Mouse (Mus musculus): Measurements from ENCODE around the gene Cep72. TPM values are rescaled to one million over a fixed set of nuclear protein-coding genes. Genes with fewer than 3 reads are reported as not detected.

The Cep72 gene
- polyA plus RNA-seq, 1 experiment, result not detected

- TF ChIP-seq POLR2A (IDR thresholded peaks at IDR 0.05; ENCODE audit: insufficient read depth, low read depth, low read length) (no peak), CTCF (IDR thresholded peaks at IDR 0.05; ENCODE audit: insufficient read depth, low read depth, low read length) (no peak)
- Histone ChIP-seq H3K27ac (ENCODE audit: insufficient read depth, low read depth, low read length) (no peak overlapping the region), H3K4me3 (ENCODE audit: insufficient read depth, low read depth, low read length) (no peak overlapping the region), H3K4me1 (ENCODE audit: control insufficient read depth, insufficient read depth, low read length) (no peaks in the 10 kb centered on the region)
These were observed 61.6 kb downstream of the Cep72 start for GRCm38 (mm10) chr13:74000519-74000918.

DNA sequence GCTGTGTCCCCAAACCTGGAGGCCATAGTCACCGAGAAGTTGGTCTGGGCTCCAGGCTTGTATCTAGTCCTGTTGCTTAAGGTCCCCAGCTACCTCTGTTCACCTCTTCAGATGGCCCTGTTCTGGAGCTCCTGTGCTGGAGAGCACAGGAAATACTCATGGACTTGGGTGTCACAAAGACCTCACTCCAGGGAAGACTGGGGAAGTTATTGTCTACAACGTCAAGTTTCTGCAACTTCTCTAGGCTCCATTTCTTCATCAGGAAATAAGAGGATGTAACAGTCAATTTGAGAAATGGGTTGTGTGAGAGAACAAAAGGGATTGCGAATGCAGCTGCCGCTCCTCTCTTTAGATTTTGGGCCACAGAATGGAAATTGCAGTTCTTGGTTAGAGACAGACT is 65.6 kb downstream of the Cep72 start:
- no peak overlapping the region for H3K27ac ChIP-seq (ENCODE audit: insufficient read depth, low read depth, low read length)
- no peaks in the 10 kb centered on the region for H3K4me1 ChIP-seq (ENCODE audit: control insufficient read depth, insufficient read depth, low read length)
- no peak for TF ChIP-seq POLR2A (IDR thresholded peaks at IDR 0.05; ENCODE audit: insufficient read depth, low read depth, low read length)
- TF ChIP-seq CTCF (IDR thresholded peaks at IDR 0.05; ENCODE audit: insufficient read depth, low read depth, low read length), result no peak
- no peak overlapping the region for H3K4me3 ChIP-seq (ENCODE audit: insufficient read depth, low read depth, low read length)
- 83% methylated on average over 4 of the region's 4 CpGs for WGBS

DNA sequence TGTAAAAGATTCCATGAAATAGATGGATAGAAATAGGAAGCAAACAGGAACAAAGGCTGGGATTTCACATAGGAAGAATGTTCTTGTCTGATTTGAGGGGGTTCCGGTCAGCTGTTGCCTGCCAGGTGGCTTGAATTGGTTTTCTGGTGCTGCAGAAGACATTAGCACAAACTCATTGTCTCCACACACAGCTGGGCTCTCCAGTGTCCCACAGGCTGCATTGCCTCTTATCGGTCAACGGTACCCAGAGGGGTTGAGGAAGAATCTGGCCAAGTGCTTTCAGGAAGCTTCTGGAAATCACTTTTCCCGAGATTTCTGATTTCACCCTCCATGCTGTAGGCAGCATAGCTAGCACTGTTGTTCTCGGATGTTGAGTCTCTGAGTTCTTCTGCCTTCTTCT is 70.8 kb downstream of the Cep72 start:
- Histone ChIP-seq H3K4me3 (ENCODE audit: insufficient read depth, low read depth, low read length) (no peak overlapping the region), H3K4me1 (ENCODE audit: control insufficient read depth, insufficient read depth, low read length) (no peaks in the 10 kb centered on the region), H3K27ac (ENCODE audit: insufficient read depth, low read depth, low read length) (no peak overlapping the region)
- no peak for TF ChIP-seq CTCF (IDR thresholded peaks at IDR 0.05; ENCODE audit: insufficient read depth, low read depth, low read length)
- TF ChIP-seq POLR2A (IDR thresholded peaks at IDR 0.05; ENCODE audit: insufficient read depth, low read depth, low read length), result no peak
- 85% methylated on average over 5 of the region's 5 CpGs for WGBS

DNA sequence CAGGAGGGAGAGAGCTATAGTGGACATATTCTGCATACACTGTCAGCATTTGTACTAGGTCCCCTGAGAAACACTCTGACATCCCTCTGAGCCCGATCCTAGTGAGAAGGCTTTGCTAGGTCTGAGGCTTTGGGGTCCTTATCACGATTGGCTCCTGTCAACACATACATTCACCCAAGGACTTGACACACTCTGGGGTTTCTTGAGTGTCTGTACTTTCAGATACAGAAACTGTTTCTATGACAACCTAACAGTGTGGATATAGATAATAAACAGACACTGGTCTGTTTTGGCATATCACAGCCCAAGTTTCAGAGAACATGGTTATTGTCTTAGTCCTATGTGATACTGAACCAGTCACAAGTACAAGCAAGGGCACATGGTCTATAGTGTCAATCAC is 71.3 kb downstream of the Cep72 start:
- no peak overlapping the region for H3K4me3 ChIP-seq (ENCODE audit: insufficient read depth, low read depth, low read length)
- TF ChIP-seq CTCF (IDR thresholded peaks at IDR 0.05; ENCODE audit: insufficient read depth, low read depth, low read length) (no peak), POLR2A (IDR thresholded peaks at IDR 0.05; ENCODE audit: insufficient read depth, low read depth, low read length) (no peak)
- no peak overlapping the region for H3K27ac ChIP-seq (ENCODE audit: insufficient read depth, low read depth, low read length)
- no peaks in the 10 kb centered on the region for H3K4me1 ChIP-seq (ENCODE audit: control insufficient read depth, insufficient read depth, low read length)
- WGBS, result 83% methylated on average over 2 of the region's 2 CpGs

- Histone ChIP-seq H3K27ac (ENCODE audit: insufficient read depth, low read depth, low read length) (no peak overlapping the region), H3K4me3 (ENCODE audit: insufficient read depth, low read depth, low read length) (no peak overlapping the region), H3K4me1 (ENCODE audit: control insufficient read depth, insufficient read depth, low read length) (no peaks in the 10 kb centered on the region)
- 85% methylated on average over 5 of the region's 5 CpGs for WGBS
- no peak for TF ChIP-seq POLR2A (IDR thresholded peaks at IDR 0.05; ENCODE audit: insufficient read depth, low read depth, low read length)
- no peak for TF ChIP-seq CTCF (IDR thresholded peaks at IDR 0.05; ENCODE audit: insufficient read depth, low read depth, low read length)
These were observed 71.8 kb downstream of the Cep72 start for GRCm38 (mm10) chr13:73990325-73990724.

Other genes with a start within 250 kb of the Cep72 start
- not detected in 2 replicates for gene Nkd2, start 214.7 kb downstream of the Cep72 start, polyA plus RNA-seq (2012; ENCODE audit: insufficient read depth, insufficient read length, low replicate concordance, missing spikeins)
- not detected in 2 replicates for gene Trip13, start 124.5 kb downstream of the Cep72 start, polyA plus RNA-seq (2012; ENCODE audit: insufficient read depth, insufficient read length, low replicate concordance, missing spikeins)
- 428 TPM in 1 of 2 replicates, not detected in the other for gene Brd9, start 124.5 kb downstream of the Cep72 start, polyA plus RNA-seq (2012; ENCODE audit: insufficient read depth, insufficient read length, low replicate concordance, missing spikeins)
- not detected in 2 replicates for gene Zdhhc11, start 98.4 kb downstream of the Cep72 start, polyA plus RNA-seq (2012; ENCODE audit: insufficient read depth, insufficient read length, low replicate concordance, missing spikeins)
- gene Tppp, start 52.9 kb downstream of the Cep72 start, polyA plus RNA-seq (2012; ENCODE audit: insufficient read depth, insufficient read length, low replicate concordance, missing spikeins), result 59.6 and 120 TPM in 2 replicates
- not detected in 2 replicates for gene Slc9a3, start 59.2 kb upstream of the Cep72 start, polyA plus RNA-seq (2012; ENCODE audit: insufficient read depth, insufficient read length, low replicate concordance, missing spikeins)
- not detected in 2 replicates for gene Exoc3, start 146.4 kb upstream of the Cep72 start, polyA plus RNA-seq (2012; ENCODE audit: insufficient read depth, insufficient read length, low replicate concordance, missing spikeins)
- gene Ahrr, start 230.0 kb upstream of the Cep72 start, polyA plus RNA-seq (2012; ENCODE audit: insufficient read depth, insufficient read length, low replicate concordance, missing spikeins), result not detected in 2 replicates

All from olfactory bulb, adult 2 months (tissue).